Mouse (Mus musculus) ES-Bruce4 (cell line): ENCODE results near the gene Me3.

Experiments used
- CTCF ChIP-seq: IDR thresholded peaks from one replicate; pipeline ENCODE4 v1.8.1; 2011; ENCODE audit warnings: low read depth, low read length
- EP300 ChIP-seq: IDR thresholded peaks from 2 replicates; pipeline ENCODE4 v1.6.1; 2011; ENCODE audit warnings: low read depth, low read length; ENCODE audit not compliant: insufficient read depth

DNA sequence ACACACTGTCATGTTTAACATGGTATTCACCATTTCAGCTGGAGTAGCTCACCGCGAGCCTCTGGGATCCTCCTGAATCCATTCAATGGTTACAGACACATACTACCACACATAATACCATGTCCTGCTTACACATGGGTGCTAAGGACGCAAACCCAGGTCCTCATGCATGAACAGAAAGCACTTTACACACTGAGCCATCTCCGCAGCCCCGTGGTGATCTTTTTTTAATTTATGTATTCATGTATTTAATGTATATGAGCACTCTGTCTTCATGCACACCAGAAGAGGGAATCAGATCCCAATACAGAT is 210.2 kb downstream of the Me3 start:
- TF ChIP-seq CTCF: no peak
- no peak for TF ChIP-seq EP300
